ENCODE assay signal across 9 mouse cellular contexts in genomic region chr11:102486733-102487386, GRCm38 (mm10). TPM values are rescaled to one million over a fixed set of nuclear protein-coding genes. Genes with fewer than 3 reads are reported as not detected.
DNase-seq lines count a peak whose midpoint lies in the region; ATAC-seq and TF ChIP-seq lines count a peak whose summit lies in the region.
"Had no signal": no experiment of that assay in that cellular context is flagged by ENCODE, and none has a peak within 500 bp of the region (broad histone marks: within the 10 kb centered on the region; RNA-seq: fewer than 3 reads in every experiment).

No protein-coding gene starts in this region.

- no peak overlapping the region for H3K4me2 ChIP-seq in heart, embryonic 11.5 days

- TF ChIP-seq POLR2A in bone marrow macrophage, adult 2 months (IDR thresholded peaks at IDR 0.05; ENCODE audit: borderline replicate concordance, low read depth, low read length) = no peak

- TF ChIP-seq CTCF in bone marrow macrophage, adult 2 months (IDR thresholded peaks at IDR 0.05; ENCODE audit: low read depth, low read length) = peak; percentile 49

- no peak for ATAC-seq in heart, embryonic 11.5 days (replicated peaks; ENCODE audit: insufficient number of reproducible peaks, low FRiP score, low TSS enrichment)
- peak; percentile 35; the same call in 1 of the 2 replicates for ATAC-seq in granulocyte monocyte progenitor cell, adult 5-6 weeks (replicated peaks; ENCODE audit: poor library complexity, severe bottlenecking)
- ATAC-seq in megakaryocyte progenitor cell, adult 5-6 weeks (replicated peaks; ENCODE audit: poor library complexity) = peak; percentile 90

- 65% methylated on average over 11 of the region's 11 CpGs for WGBS in heart, embryonic 11.5 days (ENCODE audit: insufficient replicate concordance)

- H3K9ac ChIP-seq in heart, embryonic 11.5 days (ENCODE audit: low read depth, low read length) = no peak overlapping the region

- H3K27me3 ChIP-seq in heart, embryonic 11.5 days (ENCODE audit: control insufficient read depth, insufficient read depth, low read length) = no peaks in the 10 kb centered on the region

- no peak overlapping the region for H3K4me3 ChIP-seq in heart, embryonic 11.5 days (ENCODE audit: low read depth, low read length)
- no peak overlapping the region for H3K4me3 ChIP-seq in bone marrow macrophage, adult 2 months (ENCODE audit: insufficient read depth, low read length)
- H3K4me3 ChIP-seq: erythroblast, embryonic 14.5 days had no signal

- DNase-seq in heart, adult 11 months = peak; percentile 90
- DNase-seq in CD4-positive, CD25-positive, alpha-beta regulatory T cell, adult 2 months (ENCODE audit: low read depth, low spot score) = peak; percentile 78
- peak; percentile 63 to 67 for DNase-seq in kidney, postnatal 25 days
- DNase-seq in thymus, postnatal 25 days = peak; percentile 25

- H3K27ac ChIP-seq in heart, embryonic 11.5 days (ENCODE audit: low read depth, low read length) = no peak overlapping the region
- H3K27ac ChIP-seq in bone marrow macrophage, adult 2 months (ENCODE audit: insufficient read depth, low read depth, low read length) = no peak overlapping the region

- no peaks in the 10 kb centered on the region for H3K9me3 ChIP-seq in heart, embryonic 11.5 days (replicated peaks; ENCODE audit: control insufficient read depth, low read length)

- peaks cover 20% of the 10 kb centered on the region for H3K36me3 ChIP-seq in heart, embryonic 11.5 days (ENCODE audit: control insufficient read depth, insufficient read depth, low read length)

- H3K4me1 ChIP-seq in heart, embryonic 11.5 days (ENCODE audit: control insufficient read depth, insufficient read depth, low read length) = no peaks in the 10 kb centered on the region
- no peaks in the 10 kb centered on the region for H3K4me1 ChIP-seq in bone marrow macrophage, adult 2 months (ENCODE audit: control insufficient read depth, insufficient read depth, low read length)

RNA-seq across cellular contexts. Expression of gene Itga2b, which starts 16.9 kb away (rescaled TPM):
- polyA plus RNA-seq in heart, embryonic 11.5 days (2014; fragmentation: Nextera tagmentation; extraction: Ambion mirVana) = 8.5 and 15.8 TPM in 2 replicates
- polyA plus RNA-seq in bone marrow macrophage, adult 2 months (2012; ENCODE audit: insufficient read depth, insufficient read length, missing spikeins) = 2.3 and 2.5 TPM in 2 replicates
- total RNA-seq in granulocyte monocyte progenitor cell, adult 5-6 weeks (2014; fragmentation: Nextera tagmentation) = 12.4 and 17.1 TPM in 2 replicates
- 14.4 and 14.7 TPM in 2 replicates for total RNA-seq in granulocyte monocyte progenitor cell, adult 5-6 weeks (2017)
- 5.3 and 6.4 TPM in 2 replicates for total RNA-seq in megakaryocyte progenitor cell, adult 5-6 weeks (2015)
- 14.2 and 22.3 TPM in 2 replicates for total RNA-seq in megakaryocyte progenitor cell, adult 5-6 weeks (2017)

RNA-seq across cellular contexts. Expression of gene Fam171a2, which starts 39.4 kb away (rescaled TPM):
- 3.1 and 5.1 TPM in 2 replicates for polyA plus RNA-seq in heart, embryonic 11.5 days (2014; fragmentation: Nextera tagmentation; extraction: Ambion mirVana)
- not detected in 2 replicates for polyA plus RNA-seq in bone marrow macrophage, adult 2 months (2012; ENCODE audit: insufficient read depth, insufficient read length, missing spikeins)
- not detected in 2 replicates for total RNA-seq in granulocyte monocyte progenitor cell, adult 5-6 weeks (2014; fragmentation: Nextera tagmentation)
- total RNA-seq in granulocyte monocyte progenitor cell, adult 5-6 weeks (2017) = not detected in 2 replicates
- 0.05 and 0.07 TPM in 2 replicates for total RNA-seq in megakaryocyte progenitor cell, adult 5-6 weeks (2015)
- total RNA-seq in megakaryocyte progenitor cell, adult 5-6 weeks (2017) = 0.04 and 0.24 TPM in 2 replicates

RNA-seq across cellular contexts. Expression of gene Grn, which starts 56.7 kb away (rescaled TPM):
- polyA plus RNA-seq in heart, embryonic 11.5 days (2014; fragmentation: Nextera tagmentation; extraction: Ambion mirVana) = 110 and 113 TPM in 2 replicates
- polyA plus RNA-seq in bone marrow macrophage, adult 2 months (2012; ENCODE audit: insufficient read depth, insufficient read length, missing spikeins) = 1,924 and 2,101 TPM in 2 replicates
- total RNA-seq in granulocyte monocyte progenitor cell, adult 5-6 weeks (2014; fragmentation: Nextera tagmentation) = 110 and 152 TPM in 2 replicates
- total RNA-seq in granulocyte monocyte progenitor cell, adult 5-6 weeks (2017) = 38.6 and 48.3 TPM in 2 replicates
- 119 and 136 TPM in 2 replicates for total RNA-seq in megakaryocyte progenitor cell, adult 5-6 weeks (2015)
- total RNA-seq in megakaryocyte progenitor cell, adult 5-6 weeks (2017) = 44.0 and 45.4 TPM in 2 replicates

Comparison
In these comparisons a context has a peak if more than half of its experiments do, and no peak if none do; other contexts are left out.
1. DNase-seq: peak in every context shown above with its lines; median percentile 90 in heart, adult 11 months; 78 in CD4-positive, CD25-positive, alpha-beta regulatory T cell, adult 2 months; 65 in kidney, postnatal 25 days; 25 in thymus, postnatal 25 days.